Mouse (Mus musculus): Measurements from ENCODE around the gene Bahcc1.

GRCm38 (mm10) chr11:120226421-120227280, 6.1 kb upstream of the Bahcc1 start:
- TF ChIP-seq NELFE (IDR thresholded peaks at IDR 0.05; ENCODE audit: low read depth, low read length) (no peak), CTCF (conservative IDR thresholded peaks at IDR 0.05 in 1 of 2, IDR thresholded peaks at IDR 0.05 in 1 of 2; ENCODE audit: low read depth in 2 of 2, low read length in 2 of 2) (no peak), MAZ (IDR thresholded peaks at IDR 0.05; ENCODE audit: low read depth, low read length) (no peak), ETS1 (conservative IDR thresholded peaks at IDR 0.05; ENCODE audit: low read depth, low read length) (no peak), HCFC1 (IDR thresholded peaks at IDR 0.05; ENCODE audit: low read depth, low read length) (no peak), POLR2AphosphoS2 (IDR thresholded peaks at IDR 0.05; ENCODE audit: low read depth, low read length) (no peak), USF1 (IDR thresholded peaks at IDR 0.05; ENCODE audit: low read depth, low read length) (no peak), ZKSCAN1 (IDR thresholded peaks at IDR 0.05; ENCODE audit: borderline replicate concordance, low read depth, low read length) (no peak), GABPA (IDR thresholded peaks at IDR 0.05; ENCODE audit: insufficient replicate concordance, low read depth, low read length) (no peak)
